Mouse (Mus musculus) limb, embryonic 10.5 days (tissue): ENCODE measurements at regions not wholly inside any gene's neighbourhood (a gene's known extent, or its start where the extent isn't known, plus 50 kb on each side); places are given as distances from the start of the nearest gene placed in this dataset.

Experiments
- DNase-seq: peaks from one replicate; pipeline ENCODE4 v3.0.0-alpha.2; 2017; ENCODE audit warnings: low spot score
- H3K27ac ChIP-seq: fragments of 300-500 bp; sonication (generic); 2 replicates; pipeline ENCODE4 v1.5.1; 2016; ENCODE audit warnings: mild to moderate bottlenecking
- H3K27me3 ChIP-seq: fragments of 300-500 bp; sonication (generic); 2 replicates; pipeline ENCODE4 v1.6.1; 2016; ENCODE audit warnings: low read depth, mild to moderate bottlenecking; ENCODE audit not compliant: poor library complexity, severe bottlenecking
- H3K36me3 ChIP-seq: fragments of 300-500 bp; sonication (generic); 2 replicates; pipeline ENCODE4 v1.6.1; 2016; ENCODE audit warnings: mild to moderate bottlenecking, moderate library complexity
- H3K4me1 ChIP-seq: fragments of 300-500 bp; sonication (generic); 2 replicates; pipeline ENCODE4 v1.6.1; 2016
- H3K4me3 ChIP-seq: fragments of 300-500 bp; sonication (generic); 2 replicates; pipeline ENCODE4 v1.5.1; 2016; ENCODE audit warnings: mild to moderate bottlenecking, moderate library complexity
- H3K9me3 ChIP-seq: fragments of 300-500 bp; sonication (generic); replicated peaks from 2 replicates; pipeline ENCODE4 v1.6.1; 2016; ENCODE audit warnings: mild to moderate bottlenecking
- WGBS: fragments of 180-500 bp; shearing (Covaris S2); methylation state at CpG from one replicate; pipeline ENCODE4 v1.1.7; 2016; 5-methylcytosine and 5-hydroxymethylcytosine counted together

DNA sequence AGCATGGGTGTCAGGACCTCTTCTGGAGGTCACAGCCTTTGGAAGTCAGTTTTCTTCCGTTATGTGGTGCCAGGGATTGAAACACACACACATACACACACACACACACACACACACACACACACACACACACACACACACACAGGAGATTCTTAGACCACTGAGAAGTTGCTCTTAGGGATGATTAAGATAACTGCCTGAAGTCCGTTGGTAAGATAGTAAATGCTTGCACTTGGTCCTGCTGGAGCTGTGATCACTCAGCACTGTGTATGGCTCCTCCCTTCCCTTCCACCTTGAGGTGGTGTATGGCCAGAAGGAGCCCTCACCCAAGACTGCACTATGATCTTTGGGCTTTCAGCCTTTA, 118.7 kb upstream of the Slc22a12 start:
- no peak for DNase-seq
- H3K27me3 ChIP-seq, result peaks cover 36% of the 10 kb centered on the region; the same call in 1 of the 2 replicates
- no peaks in the 10 kb centered on the region for H3K36me3 ChIP-seq
- H3K4me3 ChIP-seq, result no peak overlapping the region
- H3K9me3 ChIP-seq, result no peaks in the 10 kb centered on the region
- H3K27ac ChIP-seq, result no peak overlapping the region
- H3K4me1 ChIP-seq, result peaks cover 15% of the 10 kb centered on the region
- WGBS, result 42% methylated on average over 2 of the region's 2 CpGs

GRCm38 (mm10) chr19:6660723-6661507, 118.1 kb upstream of the Slc22a12 start:
- peaks cover 15% of the 10 kb centered on the region for H3K4me1 ChIP-seq
- H3K27me3 ChIP-seq, result peaks cover 36% of the 10 kb centered on the region; the same call in 1 of the 2 replicates
- WGBS, result 27% methylated on average over 8 of the region's 8 CpGs
- no peaks in the 10 kb centered on the region for H3K9me3 ChIP-seq
- H3K4me3 ChIP-seq, result no peak overlapping the region
- no peak for DNase-seq
- H3K36me3 ChIP-seq, result no peaks in the 10 kb centered on the region
- no peak overlapping the region for H3K27ac ChIP-seq

DNA sequence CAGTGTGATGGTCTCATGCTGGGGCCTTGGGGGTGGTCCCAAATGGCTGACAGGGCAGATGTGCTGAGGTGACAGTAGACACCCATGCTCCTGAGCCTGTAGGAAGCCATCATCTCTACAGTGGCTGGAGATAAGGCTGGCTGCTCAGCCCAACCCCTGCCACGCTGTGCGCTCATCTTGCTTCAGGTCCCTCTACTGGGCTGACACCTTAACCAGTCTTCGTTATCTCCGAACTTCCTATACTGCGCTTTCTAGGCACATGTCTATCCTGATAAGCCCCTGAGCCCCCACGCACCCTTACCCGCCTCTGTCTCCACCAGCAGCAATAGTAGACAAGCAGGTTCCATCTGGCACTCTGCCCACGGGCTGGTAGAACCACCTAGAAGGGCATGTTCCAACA, 117.3 kb upstream of the Slc22a12 start:
- peaks cover 15% of the 10 kb centered on the region for H3K4me1 ChIP-seq
- no peaks in the 10 kb centered on the region for H3K9me3 ChIP-seq
- no peak overlapping the region for H3K4me3 ChIP-seq
- 90% methylated on average over 8 of the region's 8 CpGs for WGBS
- no peak overlapping the region for H3K27ac ChIP-seq
- H3K27me3 ChIP-seq, result peaks cover 30% of the 10 kb centered on the region; the same call in 1 of the 2 replicates
- no peaks in the 10 kb centered on the region for H3K36me3 ChIP-seq
- no peak for DNase-seq

GRCm38 (mm10) chr19:6654550-6654949, 111.7 kb upstream of the Slc22a12 start:
- no peaks in the 10 kb centered on the region for H3K27me3 ChIP-seq
- H3K27ac ChIP-seq, result no peak overlapping the region
- no peaks in the 10 kb centered on the region for H3K36me3 ChIP-seq
- no peak for DNase-seq
- H3K4me3 ChIP-seq, result no peak overlapping the region
- H3K4me1 ChIP-seq, result no peaks in the 10 kb centered on the region
- no peaks in the 10 kb centered on the region for H3K9me3 ChIP-seq
- WGBS, result 89% methylated on average over 5 of the region's 5 CpGs

DNA sequence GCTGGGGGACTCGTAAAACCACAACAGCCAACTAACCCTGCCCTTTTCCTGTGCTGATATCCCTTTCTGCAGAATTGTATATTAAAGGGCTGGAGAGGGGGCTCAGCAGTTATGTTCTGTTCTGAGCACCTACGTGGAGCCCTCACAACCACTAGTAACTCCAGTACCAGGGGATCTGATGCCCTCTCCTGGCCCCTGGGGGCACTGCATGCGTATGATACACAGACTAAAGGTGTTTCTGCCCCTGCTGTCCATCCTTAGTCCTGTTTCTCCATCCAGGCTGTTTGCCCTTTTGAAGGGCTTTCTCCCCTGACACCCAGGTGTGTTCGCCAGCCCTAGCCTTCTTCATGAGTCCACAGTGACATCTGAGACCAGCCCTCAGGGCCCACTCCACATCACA, 109.9 kb upstream of the Slc22a12 start:
- Histone ChIP-seq H3K27me3 (no peaks in the 10 kb centered on the region), H3K27ac (no peak overlapping the region), H3K4me3 (no peak overlapping the region), H3K9me3 (no peaks in the 10 kb centered on the region), H3K4me1 (no peaks in the 10 kb centered on the region), H3K36me3 (no peaks in the 10 kb centered on the region)
- WGBS, result 74% methylated on average over 4 of the region's 4 CpGs
- no peak for DNase-seq

DNA sequence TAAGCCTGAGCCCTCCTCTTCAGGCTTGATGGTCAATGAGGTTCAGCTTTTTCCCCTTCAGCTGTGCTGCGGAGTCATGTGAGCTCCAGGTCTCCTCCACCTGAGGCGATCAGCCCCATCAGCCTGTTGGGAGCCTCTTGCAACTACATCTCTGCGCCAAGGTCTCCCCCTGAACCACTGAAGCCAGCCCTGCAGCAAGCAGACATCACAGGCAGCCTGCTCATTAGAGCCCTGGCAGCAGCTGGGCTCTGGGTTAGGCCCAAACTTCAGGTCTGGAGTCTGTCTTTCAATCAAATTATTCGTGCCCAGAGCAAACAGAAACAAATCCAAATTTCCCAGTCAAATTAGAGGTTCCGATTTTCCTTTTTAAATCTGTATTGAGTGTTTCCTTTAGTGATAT, 108.4 kb upstream of the Slc22a12 start:
- Histone ChIP-seq H3K4me1 (no peaks in the 10 kb centered on the region), H3K9me3 (no peaks in the 10 kb centered on the region), H3K36me3 (no peaks in the 10 kb centered on the region), H3K27me3 (no peaks in the 10 kb centered on the region), H3K4me3 (no peak overlapping the region), H3K27ac (no peak overlapping the region)
- WGBS, result 80% methylated on average over 5 of the region's 5 CpGs
- DNase-seq, result no peak

- H3K27ac ChIP-seq, result no peak overlapping the region
- DNase-seq, result no peak
- no peak overlapping the region for H3K4me3 ChIP-seq
- WGBS, result 76% methylated on average over 4 of the region's 4 CpGs
- H3K4me1 ChIP-seq, result no peaks in the 10 kb centered on the region
- H3K27me3 ChIP-seq, result no peaks in the 10 kb centered on the region
- no peaks in the 10 kb centered on the region for H3K36me3 ChIP-seq
- no peaks in the 10 kb centered on the region for H3K9me3 ChIP-seq
Observed at GRCm38 (mm10) chr19:6649885-6650284, 107.1 kb upstream of the Slc22a12 start.

GRCm38 (mm10) chr19:6647686-6648085, 104.9 kb upstream of the Slc22a12 start:
- H3K9me3 ChIP-seq, result no peaks in the 10 kb centered on the region
- 85% methylated on average over 4 of the region's 4 CpGs for WGBS
- no peak for DNase-seq
- H3K4me3 ChIP-seq, result no peak overlapping the region
- H3K27ac ChIP-seq, result no peak overlapping the region
- H3K36me3 ChIP-seq, result no peaks in the 10 kb centered on the region
- no peaks in the 10 kb centered on the region for H3K4me1 ChIP-seq
- H3K27me3 ChIP-seq, result no peaks in the 10 kb centered on the region

DNA sequence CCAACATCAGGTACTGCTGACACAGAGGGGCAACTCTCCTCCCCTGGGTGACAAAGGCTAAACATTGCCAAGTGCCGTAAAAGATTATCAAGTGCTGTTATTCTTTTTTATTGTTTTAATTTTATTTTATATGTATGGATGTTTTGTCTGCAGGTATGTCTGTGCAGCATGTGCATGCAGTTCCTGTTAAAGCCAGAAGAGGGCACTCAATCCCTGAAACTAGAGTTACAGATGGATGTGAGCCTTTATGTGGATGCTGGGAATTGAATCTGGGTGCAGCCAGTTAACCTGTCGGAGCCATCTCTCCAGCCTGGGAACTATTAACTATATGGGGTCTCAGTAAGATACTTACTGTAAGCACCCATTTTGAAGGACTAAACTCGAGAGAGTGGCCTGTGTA, 104.4 kb upstream of the Slc22a12 start:
- DNase-seq, result no peak
- H3K4me1 ChIP-seq, result no peaks in the 10 kb centered on the region
- no peak overlapping the region for H3K27ac ChIP-seq
- peaks cover 1% of the 10 kb centered on the region; the same call in 1 of the 2 replicates for H3K27me3 ChIP-seq
- H3K36me3 ChIP-seq, result no peaks in the 10 kb centered on the region
- no peak overlapping the region for H3K4me3 ChIP-seq
- 87% methylated on average over 3 of the region's 3 CpGs for WGBS
- no peaks in the 10 kb centered on the region for H3K9me3 ChIP-seq

GRCm38 (mm10) chr19:6645912-6646311, 103.1 kb upstream of the Slc22a12 start:
- WGBS, result 90% methylated on average over 6 of the region's 6 CpGs
- no peak for DNase-seq
- Histone ChIP-seq H3K4me1 (no peaks in the 10 kb centered on the region), H3K4me3 (no peak overlapping the region), H3K27ac (no peak overlapping the region), H3K9me3 (no peaks in the 10 kb centered on the region), H3K27me3 (peaks cover 12% of the 10 kb centered on the region; the same call in 1 of the 2 replicates), H3K36me3 (no peaks in the 10 kb centered on the region)

- H3K9me3 ChIP-seq, result no peaks in the 10 kb centered on the region
- H3K4me1 ChIP-seq, result no peaks in the 10 kb centered on the region
- peaks cover 18% of the 10 kb centered on the region; the same call in 1 of the 2 replicates for H3K27me3 ChIP-seq
- no peak overlapping the region for H3K4me3 ChIP-seq
- WGBS, result 86% methylated on average over 6 of the region's 6 CpGs
- H3K27ac ChIP-seq, result no peak overlapping the region
- H3K36me3 ChIP-seq, result no peaks in the 10 kb centered on the region
- no peak for DNase-seq
Observed at GRCm38 (mm10) chr19:6644871-6645270, 102.0 kb upstream of the Slc22a12 start.

- Histone ChIP-seq H3K27ac (no peak overlapping the region), H3K9me3 (no peaks in the 10 kb centered on the region), H3K27me3 (peaks cover 18% of the 10 kb centered on the region; the same call in 1 of the 2 replicates), H3K4me1 (peaks cover 3% of the 10 kb centered on the region; the same call in 1 of the 2 replicates), H3K36me3 (no peaks in the 10 kb centered on the region), H3K4me3 (no peak overlapping the region)
- 67% methylated on average over 7 of the region's 7 CpGs for WGBS
- DNase-seq, result no peak
Observed at GRCm38 (mm10) chr19:6639681-6640080, 96.8 kb upstream of the Slc22a12 start.

DNA sequence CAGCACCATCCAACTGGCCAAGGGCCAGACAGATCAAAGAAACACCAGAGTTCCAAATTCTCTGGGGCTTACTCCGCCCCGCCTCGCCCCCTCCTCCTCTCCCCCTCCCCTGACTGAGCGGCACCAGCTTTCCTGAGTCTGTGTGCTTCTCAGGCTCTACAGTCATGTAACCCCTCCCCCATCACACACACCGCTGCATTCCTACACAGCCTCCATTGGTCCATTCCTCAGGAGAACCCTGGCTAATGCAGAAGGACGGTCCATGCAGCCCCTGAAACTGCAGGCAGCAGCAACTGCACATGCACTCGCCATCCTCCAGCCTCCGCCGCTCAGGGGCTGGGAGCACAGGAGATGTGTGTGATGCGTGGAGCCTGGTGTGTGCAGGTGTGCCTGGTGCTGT, 90.6 kb upstream of the Slc22a12 start:
- no peak for DNase-seq
- H3K27me3 ChIP-seq, result no peaks in the 10 kb centered on the region
- H3K4me1 ChIP-seq, result peaks cover 8% of the 10 kb centered on the region; the same call in 1 of the 2 replicates
- WGBS, result 45% methylated on average over 10 of the region's 10 CpGs
- no peaks in the 10 kb centered on the region for H3K36me3 ChIP-seq
- H3K4me3 ChIP-seq, result no peak overlapping the region
- H3K9me3 ChIP-seq, result no peaks in the 10 kb centered on the region
- no peak overlapping the region for H3K27ac ChIP-seq

- H3K9me3 ChIP-seq, result no peaks in the 10 kb centered on the region
- H3K27me3 ChIP-seq, result no peaks in the 10 kb centered on the region
- H3K4me1 ChIP-seq, result peaks cover 8% of the 10 kb centered on the region; the same call in 1 of the 2 replicates
- no peak overlapping the region for H3K4me3 ChIP-seq
- no peaks in the 10 kb centered on the region for H3K36me3 ChIP-seq
- no peak for DNase-seq
- no peak overlapping the region for H3K27ac ChIP-seq
- 91% methylated on average over 5 of the region's 5 CpGs for WGBS
Observed at GRCm38 (mm10) chr19:6631817-6632216, 89.0 kb upstream of the Slc22a12 start.
